Mouse (Mus musculus): Measurements from ENCODE around the gene Ccdc12. TPM values are rescaled to one million over a fixed set of nuclear protein-coding genes. Genes with fewer than 3 reads are reported as not detected.
"Not testable (repeated sequence)": the region's sequence is repeated elsewhere in the genome, so short reads cannot be mapped to it uniquely, and the experiment has no call there.

Gene Ccdc12
- polyA plus RNA-seq, 1 experiment = 125 TPM

DNA sequence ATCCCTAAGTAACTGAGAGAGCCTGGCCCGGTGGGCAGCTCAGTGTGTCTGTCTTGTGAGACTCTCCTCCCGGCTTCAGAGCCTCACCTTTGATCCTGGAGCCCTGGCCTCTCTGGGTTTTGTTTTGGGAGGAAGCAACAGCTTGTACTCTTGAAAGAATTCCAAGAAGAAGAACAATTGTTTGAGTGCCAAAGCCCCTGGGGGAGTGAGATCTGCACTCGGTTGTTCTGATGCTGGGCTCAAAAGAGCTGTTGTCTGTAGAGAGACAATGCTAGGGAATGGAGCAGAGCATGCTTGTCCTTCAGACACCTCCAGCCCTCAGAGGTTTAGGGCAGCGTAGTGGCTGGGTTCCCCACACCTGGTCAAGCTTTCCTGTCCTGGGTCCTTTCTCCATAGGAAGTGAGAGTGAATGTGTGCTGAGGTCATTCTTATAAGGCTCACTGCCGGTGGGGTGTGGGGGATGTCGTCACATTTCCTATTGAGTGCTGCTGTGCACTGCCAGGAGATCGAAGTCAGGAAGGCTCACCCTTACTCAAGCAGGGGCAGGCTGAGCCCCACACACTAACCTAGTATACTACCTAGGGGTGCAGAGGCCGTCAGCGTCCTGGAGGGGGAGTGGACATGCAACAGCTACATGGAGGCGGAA lies 16.9 kb downstream of the Ccdc12 start:
- TF ChIP-seq POLR2A (IDR thresholded peaks at IDR 0.05; ENCODE audit: low read depth, low read length) (no peak), CTCF (conservative IDR thresholded peaks at IDR 0.05; ENCODE audit: insufficient read depth, insufficient read length, low read depth, low read length) (no peak)
- 0 out of 2 replicates have a peak overlapping the region, but pooled peaks have one; percentile 17 for H3K27ac ChIP-seq (ENCODE audit: insufficient read depth, low read depth, low read length)
- peak; percentile 68 for DNase-seq
- no peak overlapping the region for H3K4me3 ChIP-seq (ENCODE audit: insufficient read depth, low read depth, low read length)
- no peaks in the 10 kb centered on the region for H3K36me3 ChIP-seq (ENCODE audit: control insufficient read depth, insufficient read depth, low read length)
- H3K27me3 ChIP-seq (replicated peaks; ENCODE audit: control insufficient read depth, insufficient read depth, low read length) = no peaks in the 10 kb centered on the region
- H3K4me1 ChIP-seq (ENCODE audit: control insufficient read depth, insufficient read depth, low read length) = peaks cover 31% of the 10 kb centered on the region
- WGBS = 44% methylated on average over 10 of the region's 10 CpGs

DNA sequence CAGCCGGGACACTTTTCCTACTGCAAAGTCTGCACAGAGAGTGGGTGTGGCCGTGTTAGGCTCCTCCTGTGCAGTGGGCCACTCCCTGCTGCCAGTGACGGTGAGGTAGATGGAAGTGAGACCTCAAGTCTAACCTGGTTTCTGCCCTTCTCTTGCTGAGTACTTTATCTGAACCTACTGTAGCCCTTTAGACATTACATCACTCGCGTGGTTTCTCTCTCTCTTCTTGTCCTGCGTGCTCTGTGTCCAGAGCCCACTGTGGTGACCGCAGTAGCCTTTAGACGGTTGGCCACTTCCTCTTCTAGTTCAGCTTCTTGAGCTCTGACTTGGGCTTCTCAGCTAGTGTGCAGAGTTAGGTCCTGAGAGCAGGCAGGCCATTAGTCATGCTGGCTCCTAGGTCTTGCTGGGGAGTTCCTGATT lies 20.2 kb downstream of the Ccdc12 start:
- WGBS = 79% methylated on average over 8 of the region's 8 CpGs
- no peaks in the 10 kb centered on the region for H3K27me3 ChIP-seq (replicated peaks; ENCODE audit: control insufficient read depth, insufficient read depth, low read length)
- TF ChIP-seq POLR2A (IDR thresholded peaks at IDR 0.05; ENCODE audit: low read depth, low read length) = no peak
- TF ChIP-seq CTCF (conservative IDR thresholded peaks at IDR 0.05; ENCODE audit: insufficient read depth, insufficient read length, low read depth, low read length) = no peak
- H3K27ac ChIP-seq (ENCODE audit: insufficient read depth, low read depth, low read length) = no peak overlapping the region
- H3K36me3 ChIP-seq (ENCODE audit: control insufficient read depth, insufficient read depth, low read length) = no peaks in the 10 kb centered on the region
- peak; percentile 48 for DNase-seq
- H3K4me3 ChIP-seq (ENCODE audit: insufficient read depth, low read depth, low read length) = no peak overlapping the region
- peaks cover 26% of the 10 kb centered on the region for H3K4me1 ChIP-seq (ENCODE audit: control insufficient read depth, insufficient read depth, low read length)

GRCm38 (mm10) chr9:110678886-110679285 lies 22.6 kb downstream of the Ccdc12 start:
- Histone ChIP-seq H3K4me1 (ENCODE audit: control insufficient read depth, insufficient read depth, low read length) (peaks cover 36% of the 10 kb centered on the region), H3K27ac (ENCODE audit: insufficient read depth, low read depth, low read length) (no peak overlapping the region), H3K36me3 (ENCODE audit: control insufficient read depth, insufficient read depth, low read length) (no peaks in the 10 kb centered on the region), H3K4me3 (ENCODE audit: insufficient read depth, low read depth, low read length) (no peak overlapping the region), H3K27me3 (replicated peaks; ENCODE audit: control insufficient read depth, insufficient read depth, low read length) (no peaks in the 10 kb centered on the region)
- WGBS = 82% methylated on average over 5 of the region's 5 CpGs
- DNase-seq = no peak
- no peak for TF ChIP-seq CTCF (conservative IDR thresholded peaks at IDR 0.05; ENCODE audit: insufficient read depth, insufficient read length, low read depth, low read length)
- TF ChIP-seq POLR2A (IDR thresholded peaks at IDR 0.05; ENCODE audit: low read depth, low read length) = no peak

DNA sequence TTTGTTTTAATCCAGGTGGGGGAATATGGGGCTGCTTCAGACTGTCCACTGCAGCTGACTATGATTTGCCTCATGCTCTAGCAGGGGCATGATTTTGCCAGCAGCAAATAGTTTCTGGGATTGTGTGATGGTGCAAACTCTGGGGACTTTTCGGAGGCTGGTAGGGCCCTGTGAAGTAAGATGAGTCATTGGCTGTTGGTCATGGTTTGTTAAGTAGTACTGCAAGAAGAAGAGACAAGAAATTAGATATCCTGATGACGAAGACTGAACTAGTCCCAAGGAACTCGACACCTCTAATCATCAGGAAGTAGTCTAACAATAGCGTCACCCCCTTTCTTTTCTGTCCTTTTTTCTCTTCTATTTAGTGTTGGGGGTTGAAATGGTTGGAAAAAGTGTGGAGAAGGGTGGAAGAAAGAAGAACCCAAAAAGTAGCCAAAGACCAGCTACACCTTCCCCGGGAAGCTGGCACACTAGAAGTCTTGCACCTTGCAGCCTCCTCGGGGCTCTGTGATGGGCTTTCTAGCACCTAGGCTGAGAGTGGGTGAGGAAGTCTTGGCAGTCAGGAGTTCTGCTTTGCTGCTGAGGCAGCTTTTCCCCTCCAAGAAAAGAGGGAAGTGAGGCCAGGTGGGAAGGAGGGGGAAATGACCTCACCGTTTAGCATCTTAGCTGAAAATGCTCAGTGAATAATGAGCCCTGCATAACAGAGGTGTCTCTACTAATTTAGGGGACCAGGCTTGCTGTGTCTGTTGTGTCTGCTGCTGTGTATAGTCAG lies 24.6 kb downstream of the Ccdc12 start:
- Histone ChIP-seq H3K27me3 (replicated peaks; ENCODE audit: control insufficient read depth, insufficient read depth, low read length) (no peaks in the 10 kb centered on the region), H3K4me3 (ENCODE audit: insufficient read depth, low read depth, low read length) (no peak overlapping the region), H3K36me3 (ENCODE audit: control insufficient read depth, insufficient read depth, low read length) (no peaks in the 10 kb centered on the region), H3K27ac (ENCODE audit: insufficient read depth, low read depth, low read length) (no peak overlapping the region), H3K4me1 (ENCODE audit: control insufficient read depth, insufficient read depth, low read length) (peaks cover 53% of the 10 kb centered on the region)
- TF ChIP-seq POLR2A (IDR thresholded peaks at IDR 0.05; ENCODE audit: low read depth, low read length) (no peak), CTCF (conservative IDR thresholded peaks at IDR 0.05; ENCODE audit: insufficient read depth, insufficient read length, low read depth, low read length) (no peak)
- 65% methylated on average over 7 of the region's 7 CpGs for WGBS
- no peak for DNase-seq

GRCm38 (mm10) chr9:110681817-110682216 lies 25.5 kb downstream of the Ccdc12 start:
- Histone ChIP-seq H3K27me3 (replicated peaks; ENCODE audit: control insufficient read depth, insufficient read depth, low read length) (no peaks in the 10 kb centered on the region), H3K4me3 (ENCODE audit: insufficient read depth, low read depth, low read length) (no peak overlapping the region), H3K4me1 (ENCODE audit: control insufficient read depth, insufficient read depth, low read length) (peaks cover 58% of the 10 kb centered on the region), H3K36me3 (ENCODE audit: control insufficient read depth, insufficient read depth, low read length) (no peaks in the 10 kb centered on the region), H3K27ac (ENCODE audit: insufficient read depth, low read depth, low read length) (peak overlapping the region; percentile 92)
- 49% methylated on average over 9 of the region's 9 CpGs for WGBS
- no peak for TF ChIP-seq CTCF (conservative IDR thresholded peaks at IDR 0.05; ENCODE audit: insufficient read depth, insufficient read length, low read depth, low read length)
- no peak for TF ChIP-seq POLR2A (IDR thresholded peaks at IDR 0.05; ENCODE audit: low read depth, low read length)
- DNase-seq = peak; percentile 58

DNA sequence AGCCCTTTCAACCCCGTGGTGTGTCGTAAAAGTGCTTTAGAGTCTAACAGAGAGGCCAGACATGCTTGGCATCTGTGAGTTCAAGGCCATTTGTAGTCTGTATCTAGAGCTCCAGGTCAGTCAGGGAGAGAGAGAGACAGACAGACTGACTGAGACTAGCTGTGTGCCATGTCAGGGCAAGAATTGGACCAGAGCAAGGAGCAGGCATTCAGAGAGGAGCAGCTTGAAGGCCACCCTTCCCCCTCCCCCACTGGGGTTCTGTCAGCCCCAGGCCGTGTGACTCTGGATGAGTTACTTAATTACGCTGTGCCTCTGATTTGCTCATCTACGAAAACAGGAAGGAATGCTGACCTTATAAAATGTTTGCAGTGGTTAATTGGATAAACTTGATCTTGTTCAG lies 26.0 kb downstream of the Ccdc12 start:
- Histone ChIP-seq H3K4me1 (ENCODE audit: control insufficient read depth, insufficient read depth, low read length) (peaks cover 60% of the 10 kb centered on the region), H3K27ac (ENCODE audit: insufficient read depth, low read depth, low read length) (peak overlapping the region; percentile 92), H3K36me3 (ENCODE audit: control insufficient read depth, insufficient read depth, low read length) (no peaks in the 10 kb centered on the region), H3K27me3 (replicated peaks; ENCODE audit: control insufficient read depth, insufficient read depth, low read length) (no peaks in the 10 kb centered on the region), H3K4me3 (ENCODE audit: insufficient read depth, low read depth, low read length) (no peak overlapping the region)
- no peak for TF ChIP-seq POLR2A (IDR thresholded peaks at IDR 0.05; ENCODE audit: low read depth, low read length)
- TF ChIP-seq CTCF (conservative IDR thresholded peaks at IDR 0.05; ENCODE audit: insufficient read depth, insufficient read length, low read depth, low read length) = no peak
- DNase-seq = peak; percentile 70
- 21% methylated on average over 5 of the region's 5 CpGs for WGBS

DNA sequence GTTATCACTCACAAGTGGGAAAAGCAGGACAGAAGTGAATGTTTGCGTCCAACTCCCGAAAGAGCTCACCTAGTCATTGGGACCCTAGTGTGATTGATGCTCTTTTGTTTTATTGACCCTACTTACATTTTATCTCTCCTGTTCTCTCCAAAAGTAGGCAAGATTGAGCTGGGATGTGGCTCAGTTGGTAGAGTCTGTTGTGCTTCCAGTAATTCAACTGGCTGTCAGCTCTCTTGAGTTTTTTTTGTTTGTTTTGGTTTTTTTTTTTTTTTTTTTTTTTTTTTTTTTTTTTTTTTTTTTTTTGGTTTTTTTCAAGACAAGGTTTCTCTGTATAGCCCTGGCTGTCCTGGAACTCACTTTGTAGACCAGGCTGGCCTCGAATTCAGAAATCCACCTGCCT lies 26.4 kb downstream of the Ccdc12 start:
- not testable (repeated sequence) for H3K4me3 ChIP-seq (ENCODE audit: insufficient read depth, low read depth, low read length); DNase-seq; H3K36me3 ChIP-seq (ENCODE audit: control insufficient read depth, insufficient read depth, low read length); H3K27me3 ChIP-seq (replicated peaks; ENCODE audit: control insufficient read depth, insufficient read depth, low read length)
- 65% methylated on average over 3 of the region's 3 CpGs for WGBS
- Histone ChIP-seq H3K27ac (ENCODE audit: insufficient read depth, low read depth, low read length) (peak overlapping the region; percentile 94), H3K4me1 (ENCODE audit: control insufficient read depth, insufficient read depth, low read length) (peaks cover 55% of the 10 kb centered on the region)
